Mouse (Mus musculus) embryonic stem cell, embryonic (primary cell): ENCODE data around the gene Gm7102.
"Not testable (repeated sequence)": the region's sequence is repeated elsewhere in the genome, so short reads cannot be mapped to it uniquely, and the experiment has no call there.

Experiments used
- CTCF ChIA-PET, 4 experiments: fragments of 300-600 bp in 2 of 4; fragments of 350-600 bp in 2 of 4; sonication (Branson Sonifier 250); formaldehyde crosslinking; loops; one replicate each; lab custom pipeline; 2022; ENCODE audit warnings: inconsistent platforms in 2 of 4; lab: Charles Lee
- POLR2A ChIA-PET, 4 experiments: fragments of 300-600 bp in 2 of 4; fragments of 350-600 bp in 2 of 4; sonication (Branson Sonifier 250); formaldehyde crosslinking; loops; one replicate each; lab custom pipeline; 2022; ENCODE audit warnings: antibody characterized with exemption in 4 of 4, inconsistent platforms in 1 of 4; lab: Charles Lee

The Gm7102 gene

DNA sequence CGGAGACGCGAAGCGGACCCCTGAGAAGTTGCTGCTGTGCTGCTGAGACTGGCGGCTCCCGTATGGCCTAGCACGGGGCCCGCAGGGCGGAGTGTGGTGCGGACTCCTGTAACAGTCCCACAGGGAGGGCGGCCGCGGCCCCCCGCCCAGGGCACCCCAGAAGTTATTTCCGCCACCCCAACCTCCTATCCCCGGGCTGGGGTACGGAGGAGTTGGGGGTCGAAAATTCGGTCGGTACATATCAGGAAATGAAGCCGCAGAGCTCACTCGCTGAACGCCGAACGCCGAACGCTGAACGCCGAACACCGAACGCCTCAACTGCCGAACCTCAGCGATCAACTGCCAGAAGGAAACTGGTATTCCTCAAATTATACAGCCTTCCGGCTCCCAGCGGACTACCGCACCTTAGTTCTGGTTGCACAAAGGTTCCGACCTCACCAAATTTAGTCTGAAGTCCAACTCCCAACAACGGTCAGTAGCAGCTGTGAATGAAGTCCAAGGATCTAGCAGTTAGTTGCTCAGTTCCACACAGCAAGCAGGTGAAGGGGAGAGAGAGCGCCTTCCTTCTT, at the start of gene Gm7102:
Gene Gm7102 (minus strand): TSS at position 554 of the 569 bp plus-strand sequence.
- CTCF ChIA-PET: interaction anchor here in 1 of 4 experiments (0.7 kb wide), 1 partner anchor 89 kb away, joined by 4 read pairs; no protein-coding TSS in a partner anchor
- POLR2A ChIA-PET: interaction anchor here in 2 of 4 experiments (0.5 to 1.0 kb wide), 2 partner anchors 24 to 27 kb away, joined by 3 to 4 read pairs; no protein-coding TSS in a partner anchor

DNA sequence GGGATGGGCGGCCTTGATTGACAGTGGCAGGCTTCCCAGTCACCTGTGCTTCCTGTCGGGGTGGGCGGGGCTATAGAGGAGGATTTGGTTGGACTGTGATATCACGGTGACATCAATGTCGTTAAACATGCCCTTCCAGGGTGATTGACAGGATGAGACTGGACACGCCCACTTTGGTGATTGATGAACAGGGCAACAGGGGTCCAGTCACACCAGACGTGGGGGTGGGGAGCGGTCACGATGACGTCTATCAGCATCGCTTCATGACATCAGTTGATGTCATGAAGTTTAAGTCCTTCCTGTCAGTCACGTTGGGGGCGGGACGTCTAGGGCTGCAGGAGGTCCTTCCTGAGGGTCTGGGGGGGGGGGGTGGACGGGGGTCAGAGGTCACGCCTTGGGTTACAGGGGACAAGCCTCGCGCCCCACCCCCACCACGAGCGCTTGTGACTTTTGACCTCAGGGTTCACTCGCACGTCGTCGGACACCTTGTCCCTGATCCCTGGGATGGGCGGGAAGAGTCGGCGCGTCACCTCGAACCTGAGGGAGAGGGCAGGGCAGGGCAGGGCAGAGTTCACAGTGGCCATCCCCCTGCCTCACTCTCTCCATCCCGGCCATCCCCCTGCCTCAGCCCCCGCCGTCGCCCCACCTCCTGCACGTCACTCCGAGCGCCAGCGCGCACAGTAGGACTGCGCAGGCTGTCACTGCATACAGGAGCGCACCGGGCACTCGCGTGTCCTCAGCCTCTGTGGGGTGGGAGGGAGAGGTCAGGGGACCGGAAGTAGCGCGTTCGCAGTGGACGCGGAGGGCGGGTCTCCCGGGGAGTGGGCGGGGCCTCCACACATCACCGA, 48.8 kb upstream of the Gm7102 start:
- POLR2A ChIA-PET: interaction anchor here in 2 of 4 experiments (0.6 to 1.0 kb wide), 3 partner anchors 41 to 645 kb away, joined by 3 to 7 read pairs (median 6); partner anchors contain the start of gene Cacul1 (in 1 of the 2)
- CTCF ChIA-PET: interaction anchor here in 1 of 4 experiments (1.0 kb wide), 1 partner anchor 25 kb away, joined by 4 read pairs; no protein-coding TSS in a partner anchor

GRCm38 (mm10) chr19:61223706-61224328, 47.7 kb upstream of the Gm7102 start:
- CTCF ChIA-PET: interaction anchor here in 2 of 4 experiments (0.5 to 1.1 kb wide), 4 partner anchors 24 to 327 kb away, joined by 3 to 4 read pairs (median 3); no protein-coding TSS in a partner anchor

DNA sequence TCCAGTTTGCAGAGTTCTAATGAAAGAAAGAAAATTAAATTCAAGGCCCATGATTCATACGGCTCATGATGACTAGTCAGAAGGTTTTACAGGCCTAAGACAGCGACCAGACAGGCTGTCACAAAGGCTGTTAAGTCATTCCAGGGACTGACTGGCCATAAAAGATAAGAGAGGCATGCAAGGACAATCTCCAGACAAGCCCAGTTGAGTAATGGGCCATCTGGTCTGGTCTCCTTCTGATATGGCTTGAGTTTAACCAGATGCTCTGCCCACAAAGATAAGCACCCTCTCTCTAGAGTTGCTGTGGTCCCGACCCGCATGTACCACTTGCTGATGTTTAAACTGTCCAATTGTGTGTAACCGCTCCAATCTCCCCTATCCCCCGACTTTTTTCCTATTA, 31.4 kb upstream of the Gm7102 start:
- POLR2A ChIA-PET, CTCF ChIA-PET: not testable (repeated sequence)

More at GRCm38 (mm10) chr19:61223706-61224328, 47.7 kb upstream of the Gm7102 start:
- POLR2A ChIA-PET: interaction anchor here in 1 of 4 experiments (0.6 kb wide), 4 partner anchors 80 to 992 kb away, joined by 3 to 6 read pairs (median 3); no protein-coding TSS in a partner anchor

GRCm38 (mm10) chr19:61199836-61200235, 23.7 kb upstream of the Gm7102 start:
- CTCF ChIA-PET: interaction anchor here (0.6 to 2.3 kb wide), 23 partner anchors 9 to 116 kb away, joined by 3 to 50 read pairs (median 4); no protein-coding TSS in a partner anchor
- POLR2A ChIA-PET: interaction anchor here in 3 of 4 experiments (0.7 to 1.8 kb wide), 22 partner anchors 9 to 855 kb away, joined by 3 to 14 read pairs (median 4); partner anchors contain the start of genes Cacul1 (in 1 of the 3), Fam45a (in 1 of the 3), Gm7102 (in 1 of the 3) and Grk5 (in 1 of the 3)

DNA sequence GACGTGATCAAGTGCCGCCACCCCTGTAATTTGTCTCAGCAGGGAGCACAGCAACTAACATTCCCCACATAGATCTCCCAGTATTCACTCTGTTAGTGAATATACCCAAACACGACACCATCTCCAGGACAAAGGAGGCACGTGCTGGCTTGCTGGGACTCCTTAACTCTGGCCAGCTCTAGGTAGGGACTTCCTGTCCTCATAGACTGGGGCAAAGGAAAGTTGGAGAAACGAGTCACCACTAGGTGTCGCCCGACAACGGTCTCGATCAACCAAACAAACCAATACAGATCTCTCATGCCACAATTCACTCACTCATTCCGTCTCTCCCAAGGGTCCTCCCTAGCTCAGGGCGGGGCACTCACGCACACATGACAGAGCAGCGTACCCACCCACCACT, 23.2 kb upstream of the Gm7102 start:
- CTCF ChIA-PET: interaction anchor here (0.6 to 2.3 kb wide), 26 partner anchors 9 to 115 kb away, joined by 3 to 50 read pairs (median 4); no protein-coding TSS in a partner anchor
- POLR2A ChIA-PET: interaction anchor here in 3 of 4 experiments (0.7 to 1.8 kb wide), 23 partner anchors 9 to 618 kb away, joined by 3 to 14 read pairs (median 4); partner anchors contain the start of genes Cacul1 (in 1 of the 3), Fam45a (in 1 of the 3), Gm7102 (in 1 of the 3) and Grk5 (in 1 of the 3)

- CTCF ChIA-PET: not testable (repeated sequence)
Measured at GRCm38 (mm10) chr19:61183590-61183989, 7.5 kb upstream of the Gm7102 start, which contains the start of gene Gm6020. Gm6020 (plus strand) TSS chr19:61183890.

DNA sequence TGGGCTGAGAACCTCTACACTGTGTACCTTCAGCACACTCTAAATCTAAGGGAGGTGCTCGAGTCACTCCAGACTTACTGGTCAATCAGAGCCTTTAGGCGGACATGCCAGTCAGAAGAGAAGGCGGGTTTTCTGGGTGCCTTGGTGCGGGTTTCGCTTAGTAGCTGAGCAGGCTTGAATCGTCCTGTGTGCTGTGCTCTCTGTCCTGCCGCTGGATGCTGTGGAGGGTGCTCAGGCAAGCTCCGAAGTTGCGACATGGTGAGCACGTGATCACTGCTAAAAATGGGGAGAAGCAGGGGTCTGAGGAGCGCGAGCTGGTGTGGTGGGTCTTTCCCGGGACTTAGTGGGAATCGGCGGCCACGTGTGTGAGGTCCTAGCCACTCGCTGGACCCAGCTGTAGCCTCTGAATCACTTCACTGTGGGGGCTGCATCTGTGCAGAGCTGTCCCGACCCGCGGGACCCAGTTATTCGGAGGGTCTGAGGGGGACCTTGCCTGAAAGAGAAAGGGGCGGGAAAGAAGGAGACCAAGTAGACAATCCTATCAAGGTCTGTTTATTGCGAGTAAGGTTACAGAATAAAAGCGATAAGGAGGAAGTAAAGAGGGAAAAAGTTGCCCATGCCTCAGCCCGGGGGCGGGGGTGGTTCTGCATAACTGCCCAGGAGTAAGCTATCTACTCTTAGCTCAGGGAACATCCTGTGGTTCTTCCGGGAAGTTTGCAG, 24.2 kb downstream of the Gm7102 start:
- POLR2A ChIA-PET: interaction anchor here (0.6 to 2.1 kb wide), 12 partner anchors 11 to 288 kb away, joined by 3 to 7 read pairs (median 4); partner anchors contain the start of gene Zfp950 (in 3 of the 4)

More at GRCm38 (mm10) chr19:61183590-61183989, 7.5 kb upstream of the Gm7102 start, which contains the start of gene Gm6020:
- POLR2A ChIA-PET: not testable (repeated sequence)

DNA sequence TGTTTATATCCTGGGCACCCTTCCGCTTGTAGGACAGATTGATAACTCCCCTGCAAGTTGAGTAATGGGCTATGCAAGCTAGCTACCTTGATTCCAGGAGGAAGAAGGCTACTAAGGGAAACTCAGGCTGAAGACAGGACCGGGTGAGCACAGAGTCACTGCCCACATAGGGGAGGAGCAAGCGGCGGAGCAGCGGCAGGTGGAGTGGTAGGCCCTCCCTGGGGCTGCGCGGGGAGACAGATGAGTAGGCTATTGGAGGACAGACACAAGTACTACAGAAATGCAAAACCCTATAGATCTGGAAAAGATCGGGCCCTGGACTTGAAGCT, 24.8 kb downstream of the Gm7102 start:
- ChIA-PET CTCF (interaction anchor here in 1 of 4 experiments (1.0 kb wide), 1 partner anchor 114 kb away, joined by 4 read pairs; no protein-coding TSS in a partner anchor), POLR2A (interaction anchor here (0.8 to 2.1 kb wide), 8 partner anchors 11 to 287 kb away, joined by 3 to 7 read pairs (median 4); partner anchors contain the start of gene Zfp950 (in 2 of the 4))

More for the DNA sequence above, 24.2 kb downstream of the Gm7102 start:
- CTCF ChIA-PET: interaction anchor here in 2 of 4 experiments (0.7 to 1.0 kb wide), 2 partner anchors 11 to 114 kb away, joined by 3 to 4 read pairs; partner anchors contain the start of gene Zfp950 (in 1 of the 2)

GRCm38 (mm10) chr19:61141299-61141698, 34.8 kb downstream of the Gm7102 start:
- CTCF ChIA-PET: interaction anchor here in 2 of 4 experiments (0.7 to 1.4 kb wide), 4 partner anchors 10 to 124 kb away, joined by 3 to 5 read pairs (median 3); no protein-coding TSS in a partner anchor
- POLR2A ChIA-PET: interaction anchor here in 3 of 4 experiments (0.6 to 3.4 kb wide), 16 partner anchors 10 to 561 kb away, joined by 3 to 28 read pairs (median 3); partner anchors contain the start of genes Cacul1 (in 1 of the 3), Eif3a (in 1 of the 3) and Grk5 (in 1 of the 3)

DNA sequence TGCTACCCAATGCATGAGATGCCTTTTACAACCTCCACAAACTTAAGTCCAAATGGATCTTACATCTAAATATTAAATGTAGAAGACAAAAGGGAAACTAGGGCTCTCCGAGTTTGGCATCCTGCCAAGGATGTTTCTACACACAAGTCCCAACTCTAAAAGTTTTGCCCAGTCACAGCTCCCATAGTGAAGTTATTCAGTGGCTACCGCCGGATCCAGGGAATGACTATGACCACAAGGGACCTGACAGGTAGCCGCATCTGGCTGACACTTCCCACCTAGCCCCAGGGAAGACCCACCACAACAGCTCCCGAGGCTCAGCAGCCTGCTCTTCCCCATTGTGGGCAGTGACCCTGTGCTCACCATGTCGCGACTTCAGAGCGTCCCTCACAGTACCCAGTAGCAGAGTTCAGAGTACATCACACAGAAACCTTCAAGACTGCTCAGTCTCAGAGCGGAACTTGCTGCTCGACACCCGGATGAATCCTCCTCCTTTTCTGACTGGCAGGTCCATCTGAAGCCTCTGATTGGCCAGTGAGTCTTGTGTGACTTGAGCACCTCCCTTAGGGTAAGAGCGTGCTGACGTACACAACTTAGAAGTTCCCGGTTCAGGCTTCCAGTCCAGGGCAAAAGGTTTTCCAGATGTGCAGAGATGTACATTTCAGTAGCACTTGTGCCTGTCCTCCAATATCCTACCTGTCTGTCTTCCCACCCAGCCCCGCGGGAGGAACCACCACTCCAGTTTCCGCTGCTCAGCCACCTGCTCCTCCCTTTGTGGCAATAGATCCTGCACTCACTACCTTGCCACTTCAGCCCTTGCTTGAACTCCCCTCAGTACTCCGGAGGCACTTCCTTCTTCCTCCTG, 35.5 kb downstream of the Gm7102 start, which contains the start of gene Zfp950:
Gene Zfp950 (minus strand): TSS at position 499 of the 865 bp plus-strand sequence.
- CTCF ChIA-PET: interaction anchor here in 2 of 4 experiments (0.9 to 1.7 kb wide), 3 partner anchors 9 to 11 kb away, joined by 3 to 6 read pairs (median 5); no protein-coding TSS in a partner anchor
- POLR2A ChIA-PET: interaction anchor here in 3 of 4 experiments (0.6 to 3.4 kb wide), 21 partner anchors 9 to 560 kb away, joined by 3 to 28 read pairs (median 3); partner anchors contain the start of genes Cacul1 (in 1 of the 3), Eif3a (in 1 of the 3) and Grk5 (in 1 of the 3)

GRCm38 (mm10) chr19:61138655-61139054, 37.5 kb downstream of the Gm7102 start:
- ChIA-PET POLR2A (interaction anchor here in 1 of 4 experiments (0.6 kb wide), 1 partner anchor 16 kb away, joined by 4 read pairs; no protein-coding TSS in a partner anchor), CTCF (interaction anchor here in 1 of 4 experiments (1.7 kb wide), 1 partner anchor 7 kb away, joined by 6 read pairs; no protein-coding TSS in a partner anchor)

GRCm38 (mm10) chr19:61131096-61131495, 45.0 kb downstream of the Gm7102 start:
- ChIA-PET CTCF (interaction anchor here in 3 of 4 experiments (0.6 to 1.8 kb wide), 18 partner anchors 9 to 235 kb away, joined by 3 to 15 read pairs (median 5); no protein-coding TSS in a partner anchor), POLR2A (interaction anchor here (0.6 to 2.5 kb wide), 29 partner anchors 10 to 550 kb away, joined by 3 to 28 read pairs (median 4); partner anchors contain the start of genes Zfp950 (in 3 of the 4), Cacul1 (in 1 of the 4), Fam45a (in 1 of the 4) and Grk5 (in 1 of the 4))
